Mouse (Mus musculus) heart, adult 2 months (tissue): ENCODE data around the gene Gja10. TPM values are rescaled to one million over a fixed set of nuclear protein-coding genes. Genes with fewer than 3 reads are reported as not detected.
A peak's percentile ranks its signal among the peaks of the same experiment; 100 is the strongest.

Experiments
- DNase-seq, 2 experiments: peaks; one replicate each; pipeline ENCODE4 v3.0.0; 2021
- H3K27ac ChIP-seq: fragments of 200-600 bp; 2 replicates; pipeline ENCODE4 v1.8.1; 2022
- H3K27me3 ChIP-seq: fragments of 200-500 bp; 2 replicates; pipeline ENCODE4 v1.6.1; 2012; ENCODE audit warnings: mild to moderate bottlenecking, low read length, inconsistent platforms, mixed read lengths; ENCODE audit not compliant: control insufficient read depth, insufficient read depth
- H3K36me3 ChIP-seq: fragments of 200-500 bp; 2 replicates; pipeline ENCODE4 v1.6.1; 2012; ENCODE audit warnings: low read length, inconsistent platforms; ENCODE audit not compliant: control insufficient read depth, insufficient read depth
- H3K4me1 ChIP-seq: fragments of 200-500 bp; 2 replicates; pipeline ENCODE4 v1.6.1; 2011; ENCODE audit warnings: low read length; ENCODE audit not compliant: control insufficient read depth, insufficient read depth
- H3K4me3 ChIP-seq: fragments of 200-600 bp; 2 replicates; pipeline ENCODE4 v1.8.1; 2022
- H3K79me2 ChIP-seq: fragments of 200-500 bp; replicated peaks from 2 replicates; pipeline ENCODE4 v1.6.1; 2012; ENCODE audit warnings: mild to moderate bottlenecking, inconsistent platforms, low read length, moderate library complexity, mixed read lengths; ENCODE audit not compliant: control insufficient read depth, insufficient read depth
- H3K9ac ChIP-seq: fragments of 200-500 bp; 2 replicates; pipeline ENCODE4 v1.6.1; 2012; ENCODE audit warnings: low read depth, mild to moderate bottlenecking, control low read depth, inconsistent platforms, low read length, mixed read lengths
- CTCF ChIP-seq: fragments of 200-600 bp; IDR thresholded peaks from 2 replicates; pipeline ENCODE4 v1.8.1; 2022; ENCODE audit warnings: antibody characterized with exemption, mild to moderate bottlenecking, moderate library complexity
- EP300 ChIP-seq: fragments of 200-500 bp; IDR thresholded peaks from 2 replicates; pipeline ENCODE4 v1.6.1; 2011; ENCODE audit warnings: low read depth, low read length, control low read depth; ENCODE audit not compliant: insufficient read depth
- POLR2A ChIP-seq: fragments of 200-500 bp; IDR thresholded peaks from 2 replicates; pipeline ENCODE4 v1.6.1; 2011; ENCODE audit warnings: mild to moderate bottlenecking, low read depth, low read length, control low read depth; ENCODE audit not compliant: insufficient read depth
- WGBS: fragments of 180-500 bp; shearing (Covaris S2); methylation state at CpG from one replicate; pipeline ENCODE4 v1.1.7; 2018; 5-methylcytosine and 5-hydroxymethylcytosine counted together
- intact Hi-C: fragments of 180-260 bp; cut with DNase I; formaldehyde crosslinking; loops from one replicate; pipeline ENCODE4 v1.15.1; 2025
- polyA plus RNA-seq: library from polyadenylated mRNA; depleted of rRNA; stranded (reverse); fragments of >200 nt; gene quantifications from 2 replicates; pipeline ENCODE4 v1.2.3, GENCODE M21; 2012
- total RNA-seq, 2 experiments: library from RNA; stranded (reverse); gene quantifications; 2 replicates each; pipeline ENCODE4 v1.2.3; 2021

Gene Gja10
- total and polyA plus RNA-seq, 3 experiments: not detected

GRCm38 (mm10) chr4:32587543-32587942, 15.0 kb downstream of the Gja10 start:
- intact Hi-C loops: loop anchor here (2.0 to 5.0 kb wide), 2 partner anchors 430 to 533 kb away; no protein-coding TSS in a partner anchor
- no peaks in the 10 kb centered on the region for H3K27me3 ChIP-seq
- DNase-seq: no peak
- H3K36me3 ChIP-seq: no peaks in the 10 kb centered on the region
- H3K79me2 ChIP-seq: no peaks in the 10 kb centered on the region
- no peak overlapping the region for H3K27ac ChIP-seq
- H3K4me3 ChIP-seq: no peak overlapping the region
- 84% methylated on average over 5 of the region's 5 CpGs for WGBS
- no peaks in the 10 kb centered on the region for H3K4me1 ChIP-seq
- TF ChIP-seq CTCF (no peak), EP300 (no peak), POLR2A (no peak)
- H3K9ac ChIP-seq: no peak overlapping the region

- WGBS: 11% methylated on average over 9 of the region's 9 CpGs
- no peak for TF ChIP-seq POLR2A
- TF ChIP-seq EP300: 0 out of 2 replicates have a peak, but pooled peaks have one; percentile 57
- TF ChIP-seq CTCF: peak; percentile 78
- H3K9ac ChIP-seq: no peak overlapping the region
- no peak overlapping the region for H3K4me3 ChIP-seq
- H3K36me3 ChIP-seq: no peaks in the 10 kb centered on the region
- peak; percentile 37 to 63 for DNase-seq
- no peaks in the 10 kb centered on the region for H3K79me2 ChIP-seq
- H3K27ac ChIP-seq: no peak overlapping the region
- H3K4me1 ChIP-seq: no peaks in the 10 kb centered on the region
- intact Hi-C loops: loop anchor here (2.0 to 5.0 kb wide), 2 partner anchors 431 to 534 kb away; no protein-coding TSS in a partner anchor
- H3K27me3 ChIP-seq: no peaks in the 10 kb centered on the region
Measured at GRCm38 (mm10) chr4:32586596-32586995, 16.0 kb downstream of the Gja10 start.

- no peak for TF ChIP-seq CTCF
- TF ChIP-seq POLR2A: no peak
- no peak for TF ChIP-seq EP300
- intact Hi-C loops: no loop called here
- Histone ChIP-seq H3K4me1 (no peaks in the 10 kb centered on the region), H3K36me3 (no peaks in the 10 kb centered on the region), H3K79me2 (no peaks in the 10 kb centered on the region), H3K4me3 (no peak overlapping the region), H3K9ac (no peak overlapping the region), H3K27me3 (no peaks in the 10 kb centered on the region), H3K27ac (no peak overlapping the region)
- DNase-seq: no peak
- WGBS: 82% methylated on average over 6 of the region's 6 CpGs
Measured at GRCm38 (mm10) chr4:32584181-32584580, 18.4 kb downstream of the Gja10 start.

- TF ChIP-seq CTCF (no peak), EP300 (no peak), POLR2A (no peak)
- H3K27ac ChIP-seq: no peak overlapping the region
- no peaks in the 10 kb centered on the region for H3K36me3 ChIP-seq
- no peaks in the 10 kb centered on the region for H3K4me1 ChIP-seq
- intact Hi-C loops: no loop called here
- H3K9ac ChIP-seq: no peak overlapping the region
- 74% methylated on average over 8 of the region's 8 CpGs for WGBS
- no peaks in the 10 kb centered on the region for H3K27me3 ChIP-seq
- no peak for DNase-seq
- H3K79me2 ChIP-seq: no peaks in the 10 kb centered on the region
- H3K4me3 ChIP-seq: no peak overlapping the region
Measured at GRCm38 (mm10) chr4:32579850-32580249, 22.7 kb downstream of the Gja10 start.

- intact Hi-C loops: no loop called here
- H3K9ac ChIP-seq: no peak overlapping the region
- H3K27ac ChIP-seq: no peak overlapping the region
- H3K4me1 ChIP-seq: no peaks in the 10 kb centered on the region
- H3K36me3 ChIP-seq: no peaks in the 10 kb centered on the region
- no peaks in the 10 kb centered on the region for H3K27me3 ChIP-seq
- no peak for TF ChIP-seq CTCF
- no peak for TF ChIP-seq POLR2A
- TF ChIP-seq EP300: no peak
- WGBS: 46% methylated on average over 9 of the region's 9 CpGs
- no peak overlapping the region for H3K4me3 ChIP-seq
- no peaks in the 10 kb centered on the region for H3K79me2 ChIP-seq
- peak; percentile 26 to 48 for DNase-seq
Measured at GRCm38 (mm10) chr4:32575165-32575564, 27.4 kb downstream of the Gja10 start.

GRCm38 (mm10) chr4:32574604-32575003, 28.0 kb downstream of the Gja10 start:
- Histone ChIP-seq H3K4me3 (no peak overlapping the region), H3K27ac (no peak overlapping the region), H3K36me3 (no peaks in the 10 kb centered on the region), H3K9ac (no peak overlapping the region), H3K79me2 (no peaks in the 10 kb centered on the region), H3K27me3 (no peaks in the 10 kb centered on the region), H3K4me1 (no peaks in the 10 kb centered on the region)
- DNase-seq: no peak
- TF ChIP-seq EP300 (no peak), CTCF (peak; percentile 37), POLR2A (no peak)
- WGBS: 95% methylated on average over 1 of the region's 1 CpGs
- intact Hi-C loops: no loop called here
